Mouse (Mus musculus) erythroblast, embryonic 14.5 days (primary cell): Measurements from ENCODE around the gene Sdk2. TPM values are rescaled to one million over a fixed set of nuclear protein-coding genes. Genes with fewer than 3 reads are reported as not detected.

Source experiments
- H3K27me3 ChIP-seq: 2 replicates; pipeline ENCODE4 v1.6.1; 2012; ENCODE audit warnings: inconsistent platforms; ENCODE audit not compliant: control insufficient read depth
- H3K36me3 ChIP-seq: 2 replicates; pipeline ENCODE4 v1.6.1; 2012; ENCODE audit warnings: mild to moderate bottlenecking, inconsistent platforms; ENCODE audit not compliant: control insufficient read depth
- H3K4me1 ChIP-seq: 2 replicates; pipeline ENCODE4 v1.6.1; 2012; ENCODE audit warnings: inconsistent platforms; ENCODE audit not compliant: control insufficient read depth
- H3K4me3 ChIP-seq: replicated peaks from 2 replicates; pipeline ENCODE3; 2012; ENCODE audit warnings: moderate library complexity, mild to moderate bottlenecking, inconsistent platforms
- H3K9me3 ChIP-seq: 2 replicates; pipeline ENCODE4 v1.6.1; 2012; ENCODE audit warnings: low read length, inconsistent platforms, mixed read lengths; ENCODE audit not compliant: control insufficient read depth
- GATA1 ChIP-seq: IDR thresholded peaks from 2 replicates; pipeline ENCODE4 v1.6.1; 2012; ENCODE audit warnings: low read length, inconsistent platforms, mixed read lengths
- TAL1 ChIP-seq: IDR thresholded peaks from 3 replicates; pipeline ENCODE4 v1.6.1; 2012; ENCODE audit warnings: low read length, inconsistent platforms, mixed read lengths
- polyA plus RNA-seq: library from polyadenylated mRNA; stranded (reverse); fragments of >175 nt; gene quantifications from 2 replicates; pipeline ENCODE4 v1.2.3, GENCODE M21; 2012

Sdk2 gene
- polyA plus RNA-seq, 1 experiment = under 0.01 TPM

DNA sequence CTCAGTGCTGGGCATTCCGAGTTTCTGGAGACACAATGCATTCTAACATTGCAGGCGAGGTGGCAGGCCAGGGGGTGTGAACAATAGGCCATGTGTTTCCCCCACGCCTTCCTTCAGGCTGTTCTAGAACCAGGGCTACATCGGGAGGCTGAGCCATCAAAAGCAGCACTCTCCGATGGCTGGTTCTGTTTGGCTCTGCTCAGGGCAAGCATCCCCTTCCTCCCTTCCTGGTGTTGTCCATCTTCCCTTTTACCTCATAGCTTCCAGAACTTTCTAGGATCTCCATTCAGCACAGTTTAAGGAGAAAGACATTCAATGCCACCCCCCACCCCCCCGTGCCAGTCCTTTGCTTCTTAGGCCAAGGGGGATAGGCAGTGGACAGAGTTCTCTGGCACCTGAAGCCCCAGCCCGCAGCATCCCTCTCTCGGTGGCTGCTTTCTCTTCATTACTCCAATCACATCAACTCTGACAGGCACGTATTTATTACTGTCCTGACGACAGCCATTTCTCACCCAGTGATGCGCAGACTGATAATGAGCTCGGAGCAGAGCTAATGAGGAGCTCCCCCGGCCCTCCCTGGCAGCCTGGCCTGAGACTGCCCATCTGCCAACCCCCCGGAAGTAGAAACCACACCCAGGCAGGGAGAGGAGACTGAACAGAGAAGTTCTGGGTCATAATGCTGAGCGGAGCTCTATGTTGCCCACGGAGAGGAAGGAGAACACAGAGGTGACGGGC is 12.1 kb downstream of the Sdk2 start:
- Histone ChIP-seq H3K9me3 (no peaks in the 10 kb centered on the region), H3K4me1 (no peaks in the 10 kb centered on the region), H3K36me3 (no peaks in the 10 kb centered on the region), H3K27me3 (no peaks in the 10 kb centered on the region), H3K4me3 (no peak overlapping the region)
- no peak for TF ChIP-seq TAL1
- TF ChIP-seq GATA1 = no peak

DNA sequence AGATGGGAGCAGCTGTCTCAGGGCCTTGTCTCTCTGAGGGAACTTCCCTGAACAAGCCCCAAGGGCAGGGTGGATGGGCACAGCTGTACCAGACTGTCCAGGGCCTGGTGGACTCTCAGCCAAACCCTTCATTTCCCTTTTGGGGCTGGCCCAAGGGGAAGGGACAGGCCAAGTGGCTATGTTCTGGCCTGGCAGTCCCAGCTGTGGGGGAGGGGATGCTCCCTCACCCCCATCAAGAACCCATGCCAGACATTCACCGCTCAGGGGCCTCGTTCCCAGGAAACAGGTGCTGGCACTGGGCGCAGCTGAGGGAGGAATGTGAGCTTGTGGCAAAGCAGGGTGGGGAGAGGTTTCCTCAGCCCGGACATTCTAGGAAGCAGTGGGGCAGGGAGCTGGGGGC is 15.5 kb downstream of the Sdk2 start:
- TF ChIP-seq GATA1 = no peak
- TF ChIP-seq TAL1 = no peak
- H3K36me3 ChIP-seq = no peaks in the 10 kb centered on the region
- H3K4me1 ChIP-seq = no peaks in the 10 kb centered on the region
- no peaks in the 10 kb centered on the region for H3K27me3 ChIP-seq
- H3K4me3 ChIP-seq = no peak overlapping the region
- H3K9me3 ChIP-seq = peaks cover 2% of the 10 kb centered on the region; the same call in 1 of the 2 replicates

DNA sequence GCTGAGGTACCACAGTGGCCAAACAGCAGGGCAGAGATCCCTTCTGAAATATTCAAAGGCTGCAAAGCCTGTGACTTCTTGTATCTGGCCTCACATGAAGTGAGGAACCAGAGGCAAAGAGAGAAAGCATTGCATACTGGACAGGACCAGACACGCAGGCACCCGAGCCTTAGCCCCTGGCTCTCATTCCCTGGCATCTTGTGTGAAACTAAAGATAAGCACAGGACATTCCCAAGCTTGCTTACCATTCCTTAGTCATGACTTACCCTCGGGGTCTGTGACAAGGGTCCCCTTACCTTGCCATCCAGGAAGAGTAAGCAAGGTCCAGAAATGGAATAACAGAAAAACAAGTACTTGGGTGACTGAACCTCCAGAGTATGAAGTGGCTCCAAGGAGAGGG is 16.3 kb downstream of the Sdk2 start:
- H3K4me1 ChIP-seq = no peaks in the 10 kb centered on the region
- H3K4me3 ChIP-seq = no peak overlapping the region
- no peaks in the 10 kb centered on the region for H3K36me3 ChIP-seq
- H3K27me3 ChIP-seq = no peaks in the 10 kb centered on the region
- TF ChIP-seq TAL1 (no peak), GATA1 (no peak)
- H3K9me3 ChIP-seq = peaks cover 4% of the 10 kb centered on the region; the same call in 1 of the 2 replicates

DNA sequence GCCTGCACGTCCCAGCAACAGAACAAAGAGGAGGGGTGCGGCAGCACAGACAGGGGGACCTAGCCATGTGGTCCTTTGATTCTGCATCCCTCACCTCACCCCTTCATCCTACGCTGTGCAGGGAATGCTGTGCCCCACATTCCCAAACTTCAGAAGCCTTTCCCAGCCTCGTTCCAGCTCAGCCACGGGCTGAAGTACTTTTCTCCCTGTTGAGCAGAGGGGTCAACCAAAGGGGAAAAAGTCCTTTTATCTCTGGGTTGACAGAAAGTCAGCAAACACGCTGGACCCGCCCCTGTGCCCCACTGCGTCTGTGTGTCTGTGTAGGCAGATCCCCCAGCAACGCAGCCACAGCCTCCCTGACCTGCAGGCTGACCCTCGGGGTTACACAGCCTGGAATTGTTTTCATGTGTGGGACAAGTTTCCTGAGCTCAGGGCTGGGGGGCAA is 18.9 kb downstream of the Sdk2 start:
- TF ChIP-seq TAL1 = no peak
- Histone ChIP-seq H3K9me3 (peaks cover 4% of the 10 kb centered on the region; the same call in 1 of the 2 replicates), H3K4me3 (no peak overlapping the region), H3K27me3 (no peaks in the 10 kb centered on the region), H3K36me3 (no peaks in the 10 kb centered on the region), H3K4me1 (no peaks in the 10 kb centered on the region)

- H3K4me3 ChIP-seq = no peak overlapping the region
- H3K36me3 ChIP-seq = no peaks in the 10 kb centered on the region
- no peaks in the 10 kb centered on the region for H3K4me1 ChIP-seq
- peaks cover 4% of the 10 kb centered on the region; the same call in 1 of the 2 replicates for H3K9me3 ChIP-seq
- no peaks in the 10 kb centered on the region for H3K27me3 ChIP-seq
- TF ChIP-seq GATA1 (no peak), TAL1 (no peak)
These were observed 19.9 kb downstream of the Sdk2 start for GRCm38 (mm10) chr11:114046927-114047326.

DNA sequence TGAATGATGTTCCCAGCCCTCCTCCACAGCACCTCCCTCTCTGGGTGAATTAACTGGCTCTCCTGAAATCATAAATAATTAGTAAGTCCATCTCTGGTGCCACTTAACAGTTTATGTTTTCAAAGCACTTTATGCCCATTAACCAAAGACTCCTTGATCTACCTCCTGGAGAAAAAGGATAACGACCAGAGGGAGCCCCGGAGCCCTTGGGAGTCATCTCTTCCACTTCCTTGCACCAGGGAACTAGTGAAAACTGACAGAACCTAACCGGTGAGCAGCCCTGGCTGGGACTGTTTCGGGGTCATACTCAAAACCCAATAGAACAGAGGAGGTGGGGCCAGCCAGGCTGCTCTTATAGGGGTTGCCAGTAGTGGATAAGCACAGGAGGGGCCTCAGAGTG is 22.5 kb downstream of the Sdk2 start:
- H3K4me1 ChIP-seq = no peaks in the 10 kb centered on the region
- TF ChIP-seq TAL1 = no peak
- no peak for TF ChIP-seq GATA1
- H3K27me3 ChIP-seq = no peaks in the 10 kb centered on the region
- peaks cover 4% of the 10 kb centered on the region; the same call in 1 of the 2 replicates for H3K9me3 ChIP-seq
- H3K36me3 ChIP-seq = no peaks in the 10 kb centered on the region
- no peak overlapping the region for H3K4me3 ChIP-seq

DNA sequence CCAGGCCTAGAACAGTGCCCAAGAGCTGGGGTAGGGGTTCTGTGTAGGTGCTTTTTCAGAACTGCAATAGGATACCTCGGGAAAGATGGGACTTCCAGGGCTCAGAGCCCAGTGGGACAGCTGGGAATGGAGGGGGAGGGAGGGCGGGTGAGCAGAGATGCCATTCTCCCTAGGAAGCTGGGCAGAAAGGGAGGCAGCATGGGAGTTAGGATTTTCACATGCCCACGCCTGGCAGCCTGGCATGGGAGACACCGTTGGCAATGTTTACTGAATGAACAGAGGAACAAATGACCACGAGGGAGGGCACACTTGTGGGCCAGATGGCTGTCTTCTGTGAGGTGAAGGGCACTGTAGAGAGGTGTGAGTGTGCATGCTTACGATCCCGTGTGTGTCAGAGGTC is 23.3 kb downstream of the Sdk2 start:
- Histone ChIP-seq H3K4me3 (no peak overlapping the region), H3K27me3 (no peaks in the 10 kb centered on the region), H3K4me1 (no peaks in the 10 kb centered on the region), H3K36me3 (no peaks in the 10 kb centered on the region), H3K9me3 (peaks cover 4% of the 10 kb centered on the region; the same call in 1 of the 2 replicates)
- no peak for TF ChIP-seq TAL1
- no peak for TF ChIP-seq GATA1

- Histone ChIP-seq H3K4me1 (no peaks in the 10 kb centered on the region), H3K4me3 (no peak overlapping the region), H3K9me3 (no peaks in the 10 kb centered on the region), H3K36me3 (no peaks in the 10 kb centered on the region), H3K27me3 (no peaks in the 10 kb centered on the region)
- TF ChIP-seq GATA1 (no peak), TAL1 (no peak)
These were observed 26.3 kb downstream of the Sdk2 start for GRCm38 (mm10) chr11:114040391-114041035.

DNA sequence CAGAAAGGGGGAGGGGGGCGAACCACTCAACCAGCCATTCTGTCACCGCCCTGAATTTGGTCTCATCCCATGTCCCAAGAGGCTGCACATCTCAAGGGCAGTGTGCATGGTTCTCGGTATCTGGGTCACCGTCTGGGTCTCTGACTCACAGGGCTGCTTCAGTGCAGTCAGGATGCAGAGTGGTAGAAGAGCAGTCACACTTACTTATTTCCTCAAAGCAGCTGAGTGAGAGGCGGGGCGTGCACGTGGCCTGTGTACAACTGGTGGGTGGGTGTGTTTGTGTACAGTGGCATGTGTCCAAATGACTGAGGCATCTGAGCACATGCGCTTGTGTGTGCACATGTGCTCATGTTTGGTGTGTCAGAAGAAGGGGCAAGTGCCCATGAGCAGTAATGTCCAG is 28.8 kb downstream of the Sdk2 start:
- Histone ChIP-seq H3K36me3 (no peaks in the 10 kb centered on the region), H3K27me3 (no peaks in the 10 kb centered on the region), H3K9me3 (no peaks in the 10 kb centered on the region), H3K4me1 (no peaks in the 10 kb centered on the region), H3K4me3 (no peak overlapping the region)
- TF ChIP-seq TAL1 (no peak), GATA1 (no peak)
